Mouse (Mus musculus) limb, embryonic 10.5 days (tissue): ENCODE measurements around the gene Lrrc42. TPM values are rescaled to one million over a fixed set of nuclear protein-coding genes. Genes with fewer than 3 reads are reported as not detected.
A peak's percentile ranks its signal among the peaks of the same experiment; 100 is the strongest.

Experiments used
- DNase-seq: peaks from one replicate; pipeline ENCODE4 v3.0.0-alpha.2; 2017; ENCODE audit warnings: low spot score
- H3K27ac ChIP-seq: fragments of 300-500 bp; sonication (generic); 2 replicates; pipeline ENCODE4 v1.5.1; 2016; ENCODE audit warnings: mild to moderate bottlenecking
- H3K27me3 ChIP-seq: fragments of 300-500 bp; sonication (generic); 2 replicates; pipeline ENCODE4 v1.6.1; 2016; ENCODE audit warnings: low read depth, mild to moderate bottlenecking; ENCODE audit not compliant: poor library complexity, severe bottlenecking
- H3K36me3 ChIP-seq: fragments of 300-500 bp; sonication (generic); 2 replicates; pipeline ENCODE4 v1.6.1; 2016; ENCODE audit warnings: mild to moderate bottlenecking, moderate library complexity
- H3K4me1 ChIP-seq: fragments of 300-500 bp; sonication (generic); 2 replicates; pipeline ENCODE4 v1.6.1; 2016
- H3K4me3 ChIP-seq: fragments of 300-500 bp; sonication (generic); 2 replicates; pipeline ENCODE4 v1.5.1; 2016; ENCODE audit warnings: mild to moderate bottlenecking, moderate library complexity
- H3K9me3 ChIP-seq: fragments of 300-500 bp; sonication (generic); replicated peaks from 2 replicates; pipeline ENCODE4 v1.6.1; 2016; ENCODE audit warnings: mild to moderate bottlenecking
- WGBS: fragments of 180-500 bp; shearing (Covaris S2); methylation state at CpG from one replicate; pipeline ENCODE4 v1.1.7; 2016; 5-methylcytosine and 5-hydroxymethylcytosine counted together
- polyA plus RNA-seq: library from polyadenylated mRNA; unstranded; fragments of >200 nt; fragmentation: Nextera tagmentation; extraction: Ambion mirVana; gene quantifications from 2 replicates; pipeline ENCODE4 v1.2.1, GENCODE M21; 2016

The Lrrc42 gene
- polyA plus RNA-seq, 1 experiment from 2014 or later, result 89.6 TPM

DNA sequence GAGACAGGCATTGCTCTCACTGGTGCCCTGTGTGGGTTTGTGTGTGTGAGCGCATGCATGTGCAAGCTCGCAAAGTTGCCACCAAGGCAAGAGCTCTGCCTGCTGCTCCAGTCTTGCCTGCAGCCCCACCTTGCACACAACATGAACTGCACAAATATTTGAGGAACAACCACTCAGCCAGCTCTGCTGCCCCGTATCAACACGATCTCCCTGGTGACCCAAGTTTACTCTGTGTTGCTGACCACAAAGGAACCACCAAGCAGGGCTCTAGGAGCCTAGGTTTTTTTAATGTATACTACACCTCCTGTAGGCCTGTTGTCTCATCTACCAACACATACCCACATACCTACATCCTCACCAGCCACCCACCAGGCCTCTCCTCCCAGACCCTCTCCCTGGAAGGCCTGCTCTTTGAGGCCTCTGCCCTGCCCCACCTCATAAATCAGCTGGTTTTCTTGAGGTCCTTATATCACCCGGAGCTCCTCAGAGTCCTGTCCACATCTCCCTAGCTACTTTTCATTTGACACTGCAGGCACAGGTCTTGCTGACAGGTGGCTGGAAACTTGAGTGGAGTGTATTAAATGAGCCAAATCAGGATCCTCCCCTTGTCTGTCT is 42.7 kb downstream of the Lrrc42 start:
- H3K27me3 ChIP-seq, result no peaks in the 10 kb centered on the region
- H3K27ac ChIP-seq, result no peak overlapping the region
- no peaks in the 10 kb centered on the region for H3K9me3 ChIP-seq
- WGBS, result 84% methylated on average over 5 of the region's 5 CpGs
- H3K36me3 ChIP-seq, result peaks cover 32% of the 10 kb centered on the region
- no peak overlapping the region for H3K4me3 ChIP-seq
- DNase-seq, result no peak
- H3K4me1 ChIP-seq, result peaks cover 16% of the 10 kb centered on the region

GRCm38 (mm10) chr4:107208880-107209279 is 44.5 kb downstream of the Lrrc42 start, which contains the start of gene Ldlrad1:
Gene Ldlrad1, plus strand, starts transcription at chr4:107209180.
- no peak for DNase-seq
- H3K36me3 ChIP-seq, result peaks cover 49% of the 10 kb centered on the region
- H3K27me3 ChIP-seq, result no peaks in the 10 kb centered on the region

DNA sequence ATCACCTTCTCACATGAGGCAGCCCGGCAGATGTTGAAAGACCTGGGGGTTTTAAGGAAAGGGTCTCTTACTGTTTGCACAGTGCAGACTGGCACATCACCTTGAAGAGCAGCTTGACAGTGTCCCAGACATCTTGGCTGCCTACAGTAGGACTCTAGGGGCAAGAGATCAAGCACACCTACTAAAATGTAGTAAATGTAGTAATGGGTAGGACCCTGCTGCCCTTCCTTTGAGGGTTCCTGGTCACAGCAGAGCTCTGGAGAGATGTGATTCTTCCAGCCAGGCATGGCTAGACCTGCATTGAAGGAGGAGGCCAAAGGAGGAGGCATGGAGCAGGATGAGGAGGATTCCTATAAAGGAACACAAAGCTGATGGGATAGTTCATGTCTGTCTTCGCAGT is 46.3 kb downstream of the Lrrc42 start:
- Histone ChIP-seq H3K9me3 (no peaks in the 10 kb centered on the region), H3K4me3 (no peak overlapping the region), H3K36me3 (peaks cover 67% of the 10 kb centered on the region), H3K27ac (no peak overlapping the region), H3K4me1 (peaks cover 2% of the 10 kb centered on the region; the same call in 1 of the 2 replicates), H3K27me3 (no peaks in the 10 kb centered on the region)
- no peak for DNase-seq
- 98% methylated on average over 2 of the region's 2 CpGs for WGBS

More at GRCm38 (mm10) chr4:107208880-107209279, 44.5 kb downstream of the Lrrc42 start, which contains the start of gene Ldlrad1:
- Histone ChIP-seq H3K4me1 (peaks cover 14% of the 10 kb centered on the region), H3K9me3 (no peaks in the 10 kb centered on the region), H3K27ac (no peak within 1 kb of the TSS), H3K4me3 (no peak within 1 kb of the TSS)
- WGBS, result 90% methylated on average over 3 of the region's 3 CpGs

DNA sequence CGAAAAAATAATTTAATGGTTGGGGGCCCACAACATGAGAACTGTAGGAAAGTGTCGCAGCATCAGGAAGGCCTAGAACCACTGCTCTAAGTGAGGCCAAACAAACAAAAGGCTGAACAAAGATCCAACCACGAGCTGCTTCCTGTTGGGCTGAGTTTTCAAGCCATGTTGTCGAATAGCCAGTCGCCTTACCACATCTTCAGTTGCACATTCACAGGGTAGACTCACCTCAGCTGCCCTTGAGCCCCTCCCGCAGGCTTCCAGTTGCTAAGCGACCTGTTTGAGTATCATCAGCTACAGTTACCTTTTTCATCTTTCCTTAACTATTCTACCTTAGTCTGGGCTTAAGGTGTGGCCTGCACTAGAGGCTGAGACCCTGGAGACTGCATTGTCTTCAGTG is 50.3 kb downstream of the Lrrc42 start:
- Histone ChIP-seq H3K4me3 (no peak overlapping the region), H3K4me1 (no peaks in the 10 kb centered on the region), H3K9me3 (no peaks in the 10 kb centered on the region), H3K27ac (no peak overlapping the region), H3K36me3 (peaks cover 98% of the 10 kb centered on the region), H3K27me3 (no peaks in the 10 kb centered on the region)
- WGBS, result 90% methylated on average over 7 of the region's 7 CpGs
- DNase-seq, result no peak

DNA sequence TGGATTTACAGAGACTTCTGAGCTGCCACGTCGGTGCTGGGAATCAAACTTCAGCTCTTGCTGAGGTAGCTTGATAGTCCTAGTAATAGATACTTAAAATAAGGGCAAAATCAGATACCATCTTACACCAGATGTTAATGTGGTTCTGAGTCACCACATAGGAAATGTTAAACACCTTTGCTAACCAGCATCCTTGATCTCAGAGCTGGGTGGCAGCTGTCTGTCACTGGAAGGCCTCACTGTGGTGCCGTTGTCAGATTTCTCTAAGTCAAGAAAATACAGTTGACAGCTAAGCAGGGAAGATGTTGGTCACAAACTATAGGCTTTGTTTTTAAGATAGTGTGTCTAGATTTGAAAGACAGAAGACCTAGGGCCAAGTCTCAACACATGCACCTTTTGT is 51.6 kb downstream of the Lrrc42 start:
- Histone ChIP-seq H3K27ac (no peak overlapping the region), H3K4me3 (no peak overlapping the region), H3K4me1 (no peaks in the 10 kb centered on the region), H3K9me3 (no peaks in the 10 kb centered on the region), H3K36me3 (peaks cover 98% of the 10 kb centered on the region), H3K27me3 (no peaks in the 10 kb centered on the region)
- 98% methylated on average over 3 of the region's 3 CpGs for WGBS
- no peak for DNase-seq

DNA sequence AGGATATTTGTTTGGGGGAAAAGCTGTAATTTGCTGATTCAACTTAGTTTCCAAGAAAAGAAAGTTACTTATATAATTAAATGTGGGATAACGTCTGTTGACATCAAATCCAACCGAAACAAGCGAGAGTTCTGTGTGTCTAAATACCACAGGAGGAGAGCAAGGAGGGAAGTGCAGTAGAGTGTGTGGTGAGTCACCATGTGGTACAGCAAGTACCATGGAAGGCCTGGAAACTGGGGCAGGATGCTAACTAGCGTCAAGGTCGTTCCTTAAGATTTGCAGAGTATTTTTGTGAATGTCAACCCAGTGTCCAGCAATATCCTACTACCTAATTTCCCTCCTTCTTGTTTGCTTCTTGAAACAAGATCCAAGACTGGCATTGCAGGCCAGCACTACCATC is 55.3 kb downstream of the Lrrc42 start:
- Histone ChIP-seq H3K36me3 (peaks cover 99% of the 10 kb centered on the region), H3K27ac (no peak overlapping the region), H3K4me1 (no peaks in the 10 kb centered on the region), H3K4me3 (no peak overlapping the region), H3K9me3 (no peaks in the 10 kb centered on the region), H3K27me3 (no peaks in the 10 kb centered on the region)
- WGBS, result 94% methylated on average over 5 of the region's 5 CpGs
- no peak for DNase-seq

DNA sequence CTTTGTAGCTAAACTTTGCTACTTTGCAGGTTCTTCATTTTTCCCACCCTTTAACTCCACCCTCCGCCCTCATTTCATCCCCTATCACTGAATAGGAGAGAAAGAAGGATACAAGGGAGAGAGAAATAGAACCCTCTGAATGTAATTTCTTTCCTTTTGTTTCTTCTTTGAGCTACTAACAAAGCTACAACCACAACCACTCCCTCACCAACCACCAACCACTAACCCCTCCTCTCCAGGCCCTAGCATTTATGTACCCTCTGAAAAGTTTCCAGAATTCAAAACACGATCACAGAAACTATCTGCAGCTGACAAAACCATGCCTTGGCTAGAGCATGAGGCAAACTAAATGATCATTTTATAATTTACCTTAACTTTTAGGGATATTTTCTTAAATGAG is 56.9 kb downstream of the Lrrc42 start:
- H3K36me3 ChIP-seq, result peaks cover 99% of the 10 kb centered on the region
- WGBS, result 91% methylated on average over 2 of the region's 2 CpGs
- H3K4me1 ChIP-seq, result no peaks in the 10 kb centered on the region
- H3K27ac ChIP-seq, result no peak overlapping the region
- H3K4me3 ChIP-seq, result no peak overlapping the region
- H3K27me3 ChIP-seq, result no peaks in the 10 kb centered on the region
- no peak for DNase-seq
- no peaks in the 10 kb centered on the region for H3K9me3 ChIP-seq

DNA sequence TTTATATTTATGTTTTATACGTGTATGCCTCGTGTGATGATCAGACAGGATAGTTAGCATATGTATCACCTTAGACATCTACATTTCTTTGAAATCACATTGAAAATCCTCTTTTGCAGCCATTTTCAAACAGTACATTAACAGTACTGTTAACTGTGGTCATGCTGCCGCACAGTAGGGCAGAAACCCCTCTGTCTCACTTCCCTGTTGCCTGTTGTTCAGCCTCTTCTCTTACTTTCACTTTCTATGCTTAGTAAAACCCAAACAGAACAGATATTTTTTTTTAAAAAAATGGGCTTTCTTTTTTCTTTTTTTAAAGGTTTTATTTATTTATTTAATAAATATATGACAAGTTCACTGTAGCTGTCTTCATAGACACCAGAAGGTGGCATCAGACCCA is 59.5 kb downstream of the Lrrc42 start:
- no peak for DNase-seq
- Histone ChIP-seq H3K27me3 (no peaks in the 10 kb centered on the region), H3K4me3 (no peak overlapping the region), H3K9me3 (no peaks in the 10 kb centered on the region), H3K27ac (no peak overlapping the region), H3K36me3 (peaks cover 99% of the 10 kb centered on the region), H3K4me1 (no peaks in the 10 kb centered on the region)
- WGBS, result 96% methylated on average over 3 of the region's 3 CpGs

- WGBS, result 37% methylated on average over 3 of the region's 3 CpGs
- Histone ChIP-seq H3K4me1 (peaks cover 18% of the 10 kb centered on the region), H3K9me3 (no peaks in the 10 kb centered on the region), H3K27ac (0 out of 2 replicates have a peak overlapping the region, but pooled peaks have one; percentile 50), H3K36me3 (peaks cover 49% of the 10 kb centered on the region), H3K4me3 (no peak overlapping the region), H3K27me3 (no peaks in the 10 kb centered on the region)
- DNase-seq, result peak; percentile 38
Measured at GRCm38 (mm10) chr4:107185703-107186102, 67.6 kb downstream of the Lrrc42 start.

Other genes with a start within 250 kb of the Lrrc42 start
- 145 and 167 TPM in 2 replicates for gene Mrpl37, start 186.7 kb downstream of the Lrrc42 start, polyA plus RNA-seq
- 11.7 and 12.6 TPM in 2 replicates for gene Cyb5rl, start 186.5 kb downstream of the Lrrc42 start, polyA plus RNA-seq
- 0.11 TPM in 1 of 2 replicates, not detected in the other for gene Cdcp2, start 156.6 kb downstream of the Lrrc42 start, polyA plus RNA-seq
- 259 and 274 TPM in 2 replicates for gene Tmem59, start 75.1 kb downstream of the Lrrc42 start, polyA plus RNA-seq
- gene Tceanc2, start 74.4 kb downstream of the Lrrc42 start, polyA plus RNA-seq, result 22.9 and 30.2 TPM in 2 replicates
- gene Ldlrad1, start 44.4 kb downstream of the Lrrc42 start, polyA plus RNA-seq, result not detected in 2 replicates
- gene Hspb11, start 61 bp upstream of the Lrrc42 start, polyA plus RNA-seq, result 23.4 and 24.6 TPM in 2 replicates
- not detected in 2 replicates for gene Dio1, start 53.6 kb upstream of the Lrrc42 start, polyA plus RNA-seq
- gene Yipf1, start 60.8 kb upstream of the Lrrc42 start, polyA plus RNA-seq, result 38.8 and 42.3 TPM in 2 replicates
- 53.0 and 54.5 TPM in 2 replicates for gene Ndc1, start 114.3 kb upstream of the Lrrc42 start, polyA plus RNA-seq
- 5.1 and 9.9 TPM in 2 replicates for gene Glis1, start 181.1 kb upstream of the Lrrc42 start, polyA plus RNA-seq